Mouse (Mus musculus) thymus, adult 18-20 months (tissue): ENCODE measurements at regions not wholly inside any gene's neighbourhood (a gene's known extent, or its start where the extent isn't known, plus 50 kb on each side); places are given as distances from the start of the nearest gene placed in this dataset.
"Not testable (repeated sequence)": the region's sequence is repeated elsewhere in the genome, so short reads cannot be mapped to it uniquely, and the experiment has no call there.

ENCODE experiments used
- DNase-seq, 2 experiments: peaks; one replicate each; pipeline ENCODE4 v3.0.0; 2022; ENCODE audit warnings: mixed read lengths in 2 of 2

GRCm38 (mm10) chr13:20039590-20039989, 50.8 kb upstream of the Elmo1 start:
- DNase-seq: no peak

GRCm38 (mm10) chr13:20038463-20038862, 51.9 kb upstream of the Elmo1 start:
- peak in 1 of 2 experiments; percentile 7 for DNase-seq

- no peak for DNase-seq
Observed at GRCm38 (mm10) chr13:20037436-20037835, 53.0 kb upstream of the Elmo1 start.

GRCm38 (mm10) chr13:20033937-20034735, 56.3 kb upstream of the Elmo1 start:
- no peak for DNase-seq

- DNase-seq: no peak
Observed at GRCm38 (mm10) chr13:20031660-20032059, 58.7 kb upstream of the Elmo1 start.

- no peak for DNase-seq
Observed at GRCm38 (mm10) chr13:20031082-20031481, 59.3 kb upstream of the Elmo1 start.

DNA sequence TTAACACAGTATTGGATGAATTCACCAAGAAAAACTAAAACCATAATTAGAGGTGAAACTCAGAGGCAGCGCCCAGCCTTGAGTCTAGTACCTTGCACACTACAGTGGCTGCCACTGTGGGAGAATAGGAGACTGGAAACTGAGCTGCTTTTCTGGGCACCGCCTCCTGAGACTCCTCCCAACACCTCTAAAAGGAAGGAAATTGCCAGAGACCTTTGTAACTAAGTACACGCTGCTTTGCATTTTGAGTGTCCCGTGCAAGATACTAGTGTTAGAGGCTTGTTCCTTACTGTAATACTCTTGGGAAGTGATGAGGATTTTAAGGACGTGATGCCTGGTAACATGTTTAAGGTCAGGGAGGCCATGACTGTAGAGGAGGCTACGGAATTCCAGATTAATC, 63.8 kb upstream of the Elmo1 start:
- DNase-seq: no peak

DNA sequence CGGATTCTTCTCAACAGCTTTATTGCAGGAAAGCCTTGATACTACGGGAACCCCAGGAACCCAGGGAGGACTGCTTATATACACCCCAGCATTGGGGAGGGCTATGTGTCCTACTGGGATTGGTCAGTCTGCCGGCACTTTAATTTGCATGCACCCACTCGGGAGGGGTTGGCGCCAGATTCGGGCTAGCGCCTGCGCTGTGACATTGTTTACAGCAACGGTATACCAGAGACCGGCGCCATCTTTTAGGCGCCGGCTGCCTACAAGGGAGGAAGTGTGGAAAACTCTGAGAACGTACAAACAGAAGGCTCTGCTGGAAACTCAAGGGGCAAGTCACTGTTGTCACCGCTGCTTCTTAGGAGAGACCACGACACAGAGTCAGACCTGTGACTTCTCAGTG, 73.9 kb upstream of the Elmo1 start:
- not testable (repeated sequence) for DNase-seq

- no peak for DNase-seq
Observed at GRCm38 (mm10) chr13:20012621-20013020, 77.8 kb upstream of the Elmo1 start.

DNA sequence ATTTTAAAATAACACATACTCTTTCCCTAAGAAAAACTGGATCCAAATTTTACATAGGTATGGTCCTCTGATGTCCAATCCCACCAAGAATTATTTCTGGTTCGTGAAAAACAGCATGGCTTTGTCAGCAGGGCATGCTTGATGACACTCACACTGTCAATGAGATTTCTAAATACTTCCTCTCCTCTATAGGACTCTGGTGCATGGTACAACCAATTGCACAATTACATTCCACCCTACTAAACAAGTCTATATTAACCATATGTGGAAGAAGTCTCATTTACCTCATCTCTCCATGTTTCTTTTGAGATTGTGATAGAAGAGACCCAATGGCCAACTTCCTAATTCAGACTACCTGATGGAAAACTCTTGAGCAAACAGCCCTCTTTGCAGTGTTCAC, 81.2 kb upstream of the Elmo1 start:
- DNase-seq: no peak

GRCm38 (mm10) chr13:20007561-20007960, 82.8 kb upstream of the Elmo1 start:
- no peak for DNase-seq

DNA sequence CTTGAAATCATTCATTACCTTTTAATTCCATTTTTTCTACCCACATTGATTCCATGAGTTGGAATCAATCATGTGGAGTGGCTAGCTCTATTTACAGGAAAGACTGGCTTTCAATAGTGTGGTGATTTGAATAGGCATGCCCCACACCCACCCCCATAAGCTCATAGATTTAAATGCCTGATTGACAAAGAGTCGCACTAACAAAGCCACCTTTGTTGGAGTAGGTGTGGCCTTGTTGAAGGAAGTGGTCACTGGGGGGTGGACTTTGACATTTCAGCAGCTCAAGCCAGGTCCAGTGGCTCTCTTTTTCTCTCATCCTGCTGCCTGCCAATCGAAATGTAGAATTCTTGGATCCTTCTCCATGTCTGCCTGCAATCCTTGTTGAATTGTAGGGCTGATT, 92.8 kb upstream of the Elmo1 start:
- no peak for DNase-seq

DNA sequence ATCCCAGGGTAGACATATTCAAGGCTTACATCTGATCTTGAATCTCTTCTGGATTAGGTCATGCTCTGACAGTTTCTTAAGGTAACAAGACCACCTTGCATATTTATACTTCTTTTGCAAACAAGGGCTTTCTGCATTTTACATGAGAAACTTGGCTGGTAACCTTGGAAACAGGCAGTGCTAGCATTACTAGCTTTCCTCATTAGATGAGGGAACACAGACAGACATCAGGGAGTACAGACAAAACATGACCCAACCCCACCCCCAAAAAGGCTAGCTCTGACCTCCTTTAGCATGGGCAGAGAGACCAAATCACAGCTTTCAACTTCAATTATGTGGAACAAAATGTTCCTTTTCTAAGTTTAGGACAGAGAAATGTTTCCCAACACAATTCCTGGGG, 114.8 kb upstream of the Elmo1 start:
- no peak for DNase-seq

GRCm38 (mm10) chr13:19966566-19966965, 123.8 kb upstream of the Elmo1 start:
- DNase-seq: no peak

- DNase-seq: no peak
Observed at GRCm38 (mm10) chr13:19963031-19963430, 127.4 kb upstream of the Elmo1 start.

- no peak for DNase-seq
Observed at GRCm38 (mm10) chr13:19928761-19929160, 104.7 kb upstream of the Gpr141 start.

DNA sequence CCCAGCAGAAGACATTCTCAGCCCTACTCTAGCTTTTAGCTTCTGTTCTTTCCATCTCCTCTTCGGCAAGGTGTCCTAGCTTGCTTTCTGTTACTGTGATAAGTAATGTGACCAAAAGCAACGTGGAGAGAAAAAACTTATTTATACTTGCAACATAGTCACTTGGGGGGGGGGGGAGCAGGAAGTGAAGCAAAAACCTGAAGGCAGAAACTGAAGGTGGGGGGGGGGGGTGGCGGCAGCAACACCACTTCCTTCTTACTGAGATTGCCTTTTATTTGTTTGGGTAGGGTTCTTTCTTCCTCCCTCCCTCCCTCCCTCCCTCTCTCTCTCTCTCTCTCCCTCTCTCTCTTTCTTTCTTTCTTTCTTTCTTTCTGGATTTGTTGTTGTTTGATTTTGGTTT, 103.8 kb upstream of the Gpr141 start:
- DNase-seq: no peak

DNA sequence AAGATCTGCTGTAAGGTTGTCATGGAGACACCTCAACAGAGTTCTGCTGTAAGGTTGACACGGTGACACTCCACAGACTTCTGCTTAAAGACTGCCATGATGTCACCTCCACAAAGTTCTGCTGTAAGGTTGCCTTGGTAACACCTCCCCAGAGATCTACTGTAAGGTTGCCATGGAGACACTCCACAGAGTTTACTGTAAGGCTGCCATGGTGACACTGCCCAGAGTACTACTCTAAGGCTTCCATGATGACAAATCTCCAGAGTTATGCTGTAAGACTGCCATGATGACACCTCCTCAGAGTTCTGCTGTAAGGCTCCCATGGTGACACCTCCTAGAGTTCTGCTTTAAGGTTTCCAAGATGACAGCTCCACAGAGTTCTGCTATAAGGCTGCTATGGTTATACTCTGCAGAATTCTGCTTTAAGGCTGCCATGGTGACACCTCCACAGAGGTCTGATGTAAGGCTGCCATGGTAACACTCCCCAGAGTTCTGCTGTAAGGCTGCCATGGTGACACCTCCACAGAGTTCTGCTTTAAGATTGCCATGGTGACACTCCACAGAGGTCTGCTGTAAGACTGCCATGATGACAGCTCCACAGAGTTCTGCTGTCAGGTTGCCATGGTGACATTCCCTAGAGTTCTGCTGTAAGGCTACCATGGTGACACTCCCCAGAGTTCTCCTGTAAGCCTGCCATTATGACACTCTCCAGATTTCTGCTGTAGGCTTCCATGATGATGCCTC, 97.2 kb upstream of the Gpr141 start:
- DNase-seq: no peak

- DNase-seq: no peak
Observed at GRCm38 (mm10) chr13:19911860-19912584, 88.0 kb upstream of the Gpr141 start.

DNA sequence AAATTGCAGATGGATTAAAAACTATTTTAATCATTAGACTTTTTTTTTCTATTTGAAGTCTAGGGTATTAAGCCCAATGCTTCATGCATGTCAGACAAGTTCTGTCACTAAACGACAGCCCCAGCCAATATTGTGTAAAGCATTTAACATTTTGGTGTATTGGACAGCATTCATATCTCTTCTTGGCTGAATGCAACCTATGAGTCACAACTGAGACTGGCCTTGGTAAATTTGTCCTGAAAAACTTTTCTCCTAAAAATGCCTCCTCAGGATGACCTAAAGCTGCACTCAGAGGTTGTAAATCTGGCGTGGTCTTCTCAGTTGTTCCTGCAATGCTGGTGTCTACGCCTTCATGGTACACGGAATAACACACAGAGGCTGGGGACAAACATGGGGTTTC, 78.7 kb upstream of the Gpr141 start:
- no peak for DNase-seq

GRCm38 (mm10) chr13:19897191-19897590, 73.1 kb upstream of the Gpr141 start:
- no peak for DNase-seq

DNA sequence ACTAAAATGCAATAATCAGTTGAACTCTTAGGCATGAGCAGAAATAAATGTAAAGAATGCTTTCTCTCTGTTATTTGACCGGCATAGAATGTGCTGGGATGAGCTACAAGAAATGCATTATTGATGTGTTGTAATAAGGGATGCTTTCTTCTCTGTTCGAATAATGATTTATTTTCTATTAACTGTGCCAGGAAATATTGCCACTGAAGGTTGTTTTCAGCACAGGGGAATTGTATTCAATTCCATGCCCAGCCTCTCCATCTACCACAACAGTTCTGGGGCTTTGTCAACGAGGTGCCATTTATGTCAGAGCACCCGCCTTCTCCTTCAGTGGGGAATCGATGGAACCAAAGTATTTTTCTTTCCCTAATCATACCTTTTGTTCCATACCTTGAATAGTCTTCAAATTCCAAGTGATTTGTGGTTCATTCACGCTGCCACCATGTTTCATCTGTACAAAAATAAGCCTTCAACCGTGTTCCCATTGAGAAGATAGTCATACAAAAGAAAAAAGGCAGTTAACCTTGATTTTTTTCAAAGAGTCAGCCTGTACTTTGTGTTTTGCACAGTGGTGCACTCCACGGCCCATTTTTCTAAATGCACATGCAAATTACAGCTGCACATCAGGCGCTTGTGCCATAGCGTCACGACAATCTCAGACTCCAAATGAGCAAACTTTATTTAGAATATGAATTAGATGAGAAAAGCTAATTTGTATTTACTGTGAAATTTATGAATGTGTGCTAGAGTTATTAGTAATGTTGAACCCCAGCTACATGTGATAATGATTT, 65.1 kb upstream of the Gpr141 start:
- DNase-seq: no peak
